Mouse (Mus musculus): ENCODE data around the gene Gse1.

- TF ChIP-seq POLR2A (IDR thresholded peaks at IDR 0.05; ENCODE audit: low read depth, low read length) (no peak), CTCF (IDR thresholded peaks at IDR 0.05; ENCODE audit: extremely low read depth, insufficient read length, insufficient replicate concordance, low read depth, low read length) (no peak)
These were observed 253.9 kb downstream of the Gse1 start for GRCm38 (mm10) chr8:120482015-120482689.
